Mouse (Mus musculus): ENCODE data around the gene H2-DMb2. TPM values are rescaled to one million over a fixed set of nuclear protein-coding genes. Genes with fewer than 3 reads are reported as not detected.
A peak's percentile ranks its signal among the peaks of the same experiment; 100 is the strongest.
"Not testable (repeated sequence)": the region's sequence is repeated elsewhere in the genome, so short reads cannot be mapped to it uniquely, and the experiment has no call there.

H2-DMb2 gene
- polyA plus RNA-seq, 1 experiment: 123 TPM

GRCm38 (mm10) chr17:34138655-34139054 lies 4.5 kb upstream of the H2-DMb2 start:
- DNase-seq: no peak
- Histone ChIP-seq H3K4me3 (ENCODE audit: control insufficient read depth, insufficient read depth, low read length) (no peak overlapping the region), H3K36me3 (ENCODE audit: control insufficient read depth, insufficient read depth, low read length) (no peaks in the 10 kb centered on the region), H3K27me3 (ENCODE audit: control insufficient read depth, insufficient read depth, low read length) (no peaks in the 10 kb centered on the region), H3K4me1 (replicated peaks; ENCODE audit: control insufficient read depth, insufficient read depth, low read length) (peaks cover 31% of the 10 kb centered on the region), H3K27ac (ENCODE audit: control insufficient read depth, insufficient read depth, low read length) (no peak overlapping the region)
- WGBS: 85% methylated on average over 7 of the region's 7 CpGs
- no peak for TF ChIP-seq POLR2A (IDR thresholded peaks at IDR 0.05; ENCODE audit: control insufficient read depth, extremely low read depth, insufficient read depth, low read length, poor library complexity)
- no peak for TF ChIP-seq CTCF (IDR thresholded peaks at IDR 0.05; ENCODE audit: borderline replicate concordance, control insufficient read depth, extremely low read depth, insufficient read depth, low read length, poor library complexity)

- Histone ChIP-seq H3K4me1 (replicated peaks; ENCODE audit: control insufficient read depth, insufficient read depth, low read length) (peaks cover 36% of the 10 kb centered on the region), H3K27ac (ENCODE audit: control insufficient read depth, insufficient read depth, low read length) (no peak overlapping the region), H3K36me3 (ENCODE audit: control insufficient read depth, insufficient read depth, low read length) (no peaks in the 10 kb centered on the region), H3K27me3 (ENCODE audit: control insufficient read depth, insufficient read depth, low read length) (no peaks in the 10 kb centered on the region), H3K4me3 (ENCODE audit: control insufficient read depth, insufficient read depth, low read length) (no peak overlapping the region)
- DNase-seq: no peak
- TF ChIP-seq POLR2A (IDR thresholded peaks at IDR 0.05; ENCODE audit: control insufficient read depth, extremely low read depth, insufficient read depth, low read length, poor library complexity) (no peak), CTCF (IDR thresholded peaks at IDR 0.05; ENCODE audit: borderline replicate concordance, control insufficient read depth, extremely low read depth, insufficient read depth, low read length, poor library complexity) (no peak)
- 93% methylated on average over 16 of the region's 16 CpGs for WGBS
These were observed 3.7 kb upstream of the H2-DMb2 start for GRCm38 (mm10) chr17:34139416-34139815.

GRCm38 (mm10) chr17:34140240-34140639 lies 2.9 kb upstream of the H2-DMb2 start:
- TF ChIP-seq POLR2A (IDR thresholded peaks at IDR 0.05; ENCODE audit: control insufficient read depth, extremely low read depth, insufficient read depth, low read length, poor library complexity) (no peak), CTCF (IDR thresholded peaks at IDR 0.05; ENCODE audit: borderline replicate concordance, control insufficient read depth, extremely low read depth, insufficient read depth, low read length, poor library complexity) (no peak)
- DNase-seq: no peak
- Histone ChIP-seq H3K36me3 (ENCODE audit: control insufficient read depth, insufficient read depth, low read length) (no peaks in the 10 kb centered on the region), H3K27ac (ENCODE audit: control insufficient read depth, insufficient read depth, low read length) (no peak overlapping the region), H3K27me3 (ENCODE audit: control insufficient read depth, insufficient read depth, low read length) (no peaks in the 10 kb centered on the region), H3K4me3 (ENCODE audit: control insufficient read depth, insufficient read depth, low read length) (no peak overlapping the region), H3K4me1 (replicated peaks; ENCODE audit: control insufficient read depth, insufficient read depth, low read length) (peaks cover 44% of the 10 kb centered on the region)
- WGBS: 83% methylated on average over 5 of the region's 5 CpGs

- WGBS: 41% methylated on average over 4 of the region's 4 CpGs
- H3K27ac ChIP-seq (ENCODE audit: control insufficient read depth, insufficient read depth, low read length): no peak overlapping the region
- no peaks in the 10 kb centered on the region for H3K27me3 ChIP-seq (ENCODE audit: control insufficient read depth, insufficient read depth, low read length)
- H3K4me3 ChIP-seq (ENCODE audit: control insufficient read depth, insufficient read depth, low read length): no peak overlapping the region
- TF ChIP-seq POLR2A (IDR thresholded peaks at IDR 0.05; ENCODE audit: control insufficient read depth, extremely low read depth, insufficient read depth, low read length, poor library complexity) (no peak), CTCF (IDR thresholded peaks at IDR 0.05; ENCODE audit: borderline replicate concordance, control insufficient read depth, extremely low read depth, insufficient read depth, low read length, poor library complexity) (no peak)
- H3K36me3 ChIP-seq (ENCODE audit: control insufficient read depth, insufficient read depth, low read length): no peaks in the 10 kb centered on the region
- no peak for DNase-seq
- H3K4me1 ChIP-seq (replicated peaks; ENCODE audit: control insufficient read depth, insufficient read depth, low read length): peaks cover 35% of the 10 kb centered on the region
These were observed 1.7 kb upstream of the H2-DMb2 start for GRCm38 (mm10) chr17:34141448-34141847.

- Histone ChIP-seq H3K27me3 (ENCODE audit: control insufficient read depth, insufficient read depth, low read length) (no peaks in the 10 kb centered on the region), H3K4me3 (ENCODE audit: control insufficient read depth, insufficient read depth, low read length) (peak overlapping the region; percentile 8; the same call in 1 of the 2 replicates), H3K36me3 (ENCODE audit: control insufficient read depth, insufficient read depth, low read length) (no peaks in the 10 kb centered on the region), H3K27ac (ENCODE audit: control insufficient read depth, insufficient read depth, low read length) (peak overlapping the region; percentile 87), H3K4me1 (replicated peaks; ENCODE audit: control insufficient read depth, insufficient read depth, low read length) (peaks cover 27% of the 10 kb centered on the region)
- WGBS: 44% methylated on average over 7 of the region's 7 CpGs
- DNase-seq: no peak
- TF ChIP-seq POLR2A (IDR thresholded peaks at IDR 0.05; ENCODE audit: control insufficient read depth, extremely low read depth, insufficient read depth, low read length, poor library complexity): no peak
- TF ChIP-seq CTCF (IDR thresholded peaks at IDR 0.05; ENCODE audit: borderline replicate concordance, control insufficient read depth, extremely low read depth, insufficient read depth, low read length, poor library complexity): no peak
These were observed 574 bp upstream of the H2-DMb2 start for GRCm38 (mm10) chr17:34142456-34143010.

GRCm38 (mm10) chr17:34143461-34143860 lies 354 bp downstream of the H2-DMb2 start:
- no peaks in the 10 kb centered on the region for H3K27me3 ChIP-seq (ENCODE audit: control insufficient read depth, insufficient read depth, low read length)
- 15% methylated on average over 5 of the region's 5 CpGs for WGBS
- H3K36me3 ChIP-seq (ENCODE audit: control insufficient read depth, insufficient read depth, low read length): no peaks in the 10 kb centered on the region
- H3K4me3 ChIP-seq (ENCODE audit: control insufficient read depth, insufficient read depth, low read length): no peak overlapping the region; the same call in 1 of the 2 replicates
- peaks cover 27% of the 10 kb centered on the region for H3K4me1 ChIP-seq (replicated peaks; ENCODE audit: control insufficient read depth, insufficient read depth, low read length)
- DNase-seq: no peak
- peak overlapping the region; percentile 87 for H3K27ac ChIP-seq (ENCODE audit: control insufficient read depth, insufficient read depth, low read length)
- TF ChIP-seq POLR2A (IDR thresholded peaks at IDR 0.05; ENCODE audit: control insufficient read depth, extremely low read depth, insufficient read depth, low read length, poor library complexity): no peak

GRCm38 (mm10) chr17:34144221-34144620 lies 1.1 kb downstream of the H2-DMb2 start:
- not testable (repeated sequence) for H3K36me3 ChIP-seq (ENCODE audit: control insufficient read depth, insufficient read depth, low read length); DNase-seq; H3K27me3 ChIP-seq (ENCODE audit: control insufficient read depth, insufficient read depth, low read length); H3K4me3 ChIP-seq (ENCODE audit: control insufficient read depth, insufficient read depth, low read length); H3K27ac ChIP-seq (ENCODE audit: control insufficient read depth, insufficient read depth, low read length)
- peaks cover 27% of the 10 kb centered on the region for H3K4me1 ChIP-seq (replicated peaks; ENCODE audit: control insufficient read depth, insufficient read depth, low read length)
- WGBS: 75% methylated on average over 4 of the region's 4 CpGs

Data from thymus, adult 2 months (tissue).